Mouse (Mus musculus) liver, embryonic 16.5 days (tissue): ENCODE measurements around the gene Tmem115. TPM values are rescaled to one million over a fixed set of nuclear protein-coding genes. Genes with fewer than 3 reads are reported as not detected.

ENCODE experiments used
- ATAC-seq: fragments of 200-750 bp; cut with Nextera tagmentation; 2 replicates; pipeline ENCODE4 v1.8.0; 2017; ENCODE audit warnings: low read depth, mild to moderate bottlenecking, moderate number of reproducible peaks, moderate library complexity
- H3K27ac ChIP-seq: fragments of 300-500 bp; sonication (generic); 2 replicates; pipeline ENCODE4 v1.5.1; 2014; ENCODE audit warnings: mild to moderate bottlenecking, low read length
- H3K27me3 ChIP-seq: fragments of 300-500 bp; sonication (generic); 2 replicates; pipeline ENCODE4 v1.6.1; 2014; ENCODE audit warnings: low read depth, low read length, mixed read lengths; ENCODE audit not compliant: control insufficient read depth, insufficient read depth
- H3K36me3 ChIP-seq: fragments of 300-500 bp; sonication (generic); 2 replicates; pipeline ENCODE4 v1.6.1; 2014; ENCODE audit warnings: mild to moderate bottlenecking; ENCODE audit not compliant: control insufficient read depth, insufficient read depth
- H3K4me1 ChIP-seq: fragments of 300-500 bp; sonication (generic); 2 replicates; pipeline ENCODE4 v1.6.1; 2014; ENCODE audit warnings: low read depth, low read length, mixed read lengths; ENCODE audit not compliant: control insufficient read depth
- H3K4me2 ChIP-seq: fragments of 300-500 bp; sonication (generic); 2 replicates; pipeline ENCODE4 v1.6.1; 2014; ENCODE audit warnings: low read depth, low read length, mixed read lengths
- H3K4me3 ChIP-seq: fragments of 300-500 bp; sonication (generic); 2 replicates; pipeline ENCODE4 v1.5.1; 2014; ENCODE audit warnings: low read depth, mild to moderate bottlenecking, low read length
- H3K9ac ChIP-seq: fragments of 300-500 bp; sonication (generic); 2 replicates; pipeline ENCODE4 v1.6.1; 2014; ENCODE audit warnings: low read depth, low read length
- H3K9me3 ChIP-seq: fragments of 300-500 bp; sonication (generic); replicated peaks from 2 replicates; pipeline ENCODE4 v1.6.1; 2016; ENCODE audit warnings: low read length; ENCODE audit not compliant: control insufficient read depth
- whole genome bisulfite sequencing: fragments of 180-500 bp; shearing (Covaris S2); extraction: QIAGEN DNeasy Blood & Tissue Kit; methylation state at CpG from one replicate; pipeline ENCODE4 v1.1.7; 2014; ENCODE audit not compliant: insufficient replicate concordance; 5-methylcytosine and 5-hydroxymethylcytosine counted together
- polyA plus RNA-seq: library from polyadenylated mRNA; unstranded; fragments of >200 nt; fragmentation: Nextera tagmentation; extraction: Ambion mirVana; gene quantifications from 2 replicates; pipeline ENCODE4 v1.2.1, GENCODE M21; 2015

The Tmem115 gene
- polyA plus RNA-seq: 14.3 and 14.7 TPM in 2 replicates

DNA sequence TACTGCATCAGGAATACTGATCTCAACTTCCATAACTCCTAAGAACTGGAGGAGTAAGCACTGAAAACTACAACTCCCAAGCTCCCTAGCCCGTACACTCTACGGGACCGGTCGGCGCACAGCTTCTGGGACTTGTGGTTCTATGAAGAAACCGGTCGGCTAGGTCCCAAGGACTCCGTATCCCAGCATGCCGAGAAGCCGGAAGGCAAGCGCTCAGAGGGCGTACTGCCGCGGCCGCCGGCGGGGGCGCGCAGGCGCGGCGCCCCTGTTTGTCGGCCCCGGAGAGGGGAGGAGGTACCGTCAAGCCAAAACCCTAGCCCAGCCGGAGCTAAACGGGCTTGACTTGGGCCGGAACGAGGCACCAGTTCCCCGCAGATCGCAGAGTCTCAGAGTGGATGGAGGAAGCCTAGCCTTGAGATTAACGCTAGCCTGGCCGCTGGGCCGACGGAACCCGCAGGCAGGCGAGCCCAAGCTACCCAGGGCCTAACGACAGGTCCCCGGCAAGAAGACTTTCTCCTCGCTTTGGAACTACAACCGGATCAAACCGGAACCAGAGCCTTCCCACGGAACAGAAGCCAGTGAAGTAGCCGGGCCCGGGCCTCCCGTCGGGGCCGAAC, at the start of gene Tmem115:
Tmem115 (plus strand) TSS at position 155 of the 617 bp plus-strand sequence.
- ATAC-seq: peak; percentile 98

DNA sequence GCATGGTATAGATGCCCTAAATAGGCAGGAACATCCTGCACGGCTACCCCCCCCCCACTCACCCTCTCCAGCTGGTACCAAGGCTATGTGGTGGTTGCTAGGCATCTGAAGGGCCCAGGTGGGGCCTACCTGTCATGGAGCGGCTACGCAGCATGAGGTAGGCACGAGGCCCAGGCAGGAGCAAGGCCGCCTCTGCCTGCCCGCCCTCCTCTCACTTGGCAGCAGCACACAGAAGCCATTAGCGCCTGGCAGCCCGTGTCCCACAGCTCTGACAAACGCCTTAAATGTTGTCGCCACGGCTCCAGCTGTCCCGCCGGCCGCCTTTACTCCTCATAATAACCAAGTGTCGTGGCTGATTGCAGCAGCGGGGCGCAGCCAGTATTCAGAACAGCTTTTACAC, 49.4 kb upstream of the Tmem115 start:
- Histone ChIP-seq H3K4me1 (no peaks in the 10 kb centered on the region; the same call in 1 of the 2 replicates), H3K9ac (no peak overlapping the region), H3K4me3 (no peak overlapping the region), H3K36me3 (no peaks in the 10 kb centered on the region), H3K27ac (no peak overlapping the region), H3K27me3 (no peaks in the 10 kb centered on the region; the same call in 1 of the 2 replicates), H3K9me3 (no peaks in the 10 kb centered on the region), H3K4me2 (no peak overlapping the region)
- WGBS: 73% methylated on average over 17 of the region's 17 CpGs
- ATAC-seq: no peak

More for the DNA sequence above, at the start of gene Tmem115:
- Histone ChIP-seq H3K4me1 (peaks cover 31% of the 10 kb centered on the region), H3K27ac (peak within 1 kb of the TSS; percentile 83), H3K27me3 (peaks cover 4% of the 10 kb centered on the region; the same call in 1 of the 2 replicates), H3K36me3 (peaks cover 12% of the 10 kb centered on the region), H3K9ac (peak within 1 kb of the TSS; percentile 90), H3K9me3 (no peaks in the 10 kb centered on the region), H3K4me2 (peak within 1 kb of the TSS; percentile 96), H3K4me3 (peak within 1 kb of the TSS; percentile 89)
- 0% methylated on average over 48 of the region's 48 CpGs for WGBS

DNA sequence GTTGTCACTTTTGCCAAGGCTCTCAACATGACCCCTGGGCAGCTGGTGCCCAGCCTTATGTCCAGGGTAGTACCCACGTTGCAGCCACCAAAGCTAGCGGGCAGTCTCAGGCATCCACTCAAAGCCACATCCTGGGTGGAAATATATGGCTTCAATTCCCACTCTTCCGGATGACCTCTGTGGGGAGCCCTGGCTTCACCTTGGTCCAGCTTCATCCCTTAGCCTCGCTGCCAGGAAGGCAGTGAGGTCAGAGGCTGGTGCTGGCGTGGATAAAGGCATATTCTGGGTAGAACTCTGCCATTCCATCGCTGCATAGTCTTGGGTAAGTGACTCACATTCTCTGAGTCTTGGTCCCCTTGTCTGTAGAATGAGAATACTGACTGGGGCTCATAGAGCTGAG, 49.0 kb upstream of the Tmem115 start:
- WGBS: 65% methylated on average over 6 of the region's 6 CpGs

DNA sequence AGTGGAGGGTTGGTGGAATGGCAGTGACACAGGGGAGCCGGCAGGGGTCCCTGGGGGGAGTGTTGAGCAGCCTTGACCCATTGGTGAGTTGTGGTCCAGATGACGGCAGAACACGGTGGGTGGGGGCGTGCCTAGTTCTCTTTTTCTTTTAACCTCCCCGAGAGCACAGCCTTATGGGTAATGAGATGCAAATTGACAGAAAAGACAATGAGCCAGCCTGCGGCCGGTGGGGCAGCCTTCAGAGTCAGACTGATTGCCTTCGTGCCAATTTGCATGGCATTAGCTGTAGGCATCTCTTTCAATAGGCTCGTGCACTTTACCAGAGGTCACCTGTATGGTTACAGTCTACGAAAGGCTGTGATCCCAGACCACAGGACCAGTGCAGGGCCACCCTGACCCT, 47.7 kb upstream of the Tmem115 start:
- no peak for ATAC-seq
- H3K4me2 ChIP-seq: no peak overlapping the region
- H3K9me3 ChIP-seq: no peaks in the 10 kb centered on the region
- WGBS: 54% methylated on average over 10 of the region's 10 CpGs
- H3K27ac ChIP-seq: no peak overlapping the region
- H3K4me3 ChIP-seq: no peak overlapping the region
- no peaks in the 10 kb centered on the region for H3K27me3 ChIP-seq
- no peaks in the 10 kb centered on the region for H3K36me3 ChIP-seq
- H3K4me1 ChIP-seq: peaks cover 7% of the 10 kb centered on the region
- H3K9ac ChIP-seq: no peak overlapping the region

More for the DNA sequence above, 49.0 kb upstream of the Tmem115 start:
- H3K4me2 ChIP-seq: no peak overlapping the region
- H3K4me1 ChIP-seq: no peaks in the 10 kb centered on the region; the same call in 1 of the 2 replicates
- H3K9me3 ChIP-seq: no peaks in the 10 kb centered on the region
- no peak overlapping the region for H3K9ac ChIP-seq
- H3K27me3 ChIP-seq: no peaks in the 10 kb centered on the region; the same call in 1 of the 2 replicates
- H3K4me3 ChIP-seq: no peak overlapping the region
- no peak overlapping the region for H3K27ac ChIP-seq
- H3K36me3 ChIP-seq: no peaks in the 10 kb centered on the region
- ATAC-seq: no peak

DNA sequence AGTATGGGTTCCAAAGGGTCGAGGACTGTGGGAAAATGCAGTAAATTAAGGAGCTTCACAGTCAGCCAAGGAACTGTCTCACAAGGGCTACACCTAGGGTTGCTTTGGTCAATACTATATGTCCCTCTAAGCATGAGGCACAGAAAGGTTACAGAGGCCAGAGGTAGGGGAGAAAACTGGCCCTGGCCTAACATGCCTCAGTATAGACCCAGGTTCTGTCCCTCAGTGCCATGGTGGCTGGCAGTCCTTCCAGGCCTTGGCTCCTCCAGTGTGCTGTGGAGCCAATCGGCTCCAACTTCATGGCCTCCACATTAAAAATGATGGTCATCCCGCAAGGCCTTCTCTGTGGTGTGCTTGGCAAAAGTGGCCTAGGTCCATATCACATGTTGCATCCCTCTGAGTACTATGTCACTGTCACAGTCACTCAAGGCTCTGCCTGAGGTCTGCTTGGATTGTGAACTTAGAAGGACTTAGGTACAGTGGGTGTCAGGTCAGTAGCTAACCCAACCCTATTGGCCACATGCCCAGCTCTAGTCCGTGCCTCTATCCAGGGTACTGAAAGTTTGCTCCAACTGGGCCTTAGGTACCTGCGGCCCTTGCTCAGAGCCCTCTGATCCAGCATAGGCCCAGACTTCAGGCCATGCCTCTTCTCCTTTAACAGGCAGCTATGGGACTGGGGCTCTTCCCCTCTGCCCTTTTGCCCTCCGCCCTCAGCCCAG, 47.1 kb upstream of the Tmem115 start:
- Histone ChIP-seq H3K9ac (no peak overlapping the region), H3K27me3 (no peaks in the 10 kb centered on the region), H3K9me3 (no peaks in the 10 kb centered on the region), H3K36me3 (no peaks in the 10 kb centered on the region), H3K4me2 (no peak overlapping the region), H3K4me3 (no peak overlapping the region), H3K4me1 (peaks cover 9% of the 10 kb centered on the region), H3K27ac (no peak overlapping the region)
- 51% methylated on average over 6 of the region's 6 CpGs for WGBS
- ATAC-seq: 0 out of 2 replicates have a peak, but pooled peaks have one; percentile 15

DNA sequence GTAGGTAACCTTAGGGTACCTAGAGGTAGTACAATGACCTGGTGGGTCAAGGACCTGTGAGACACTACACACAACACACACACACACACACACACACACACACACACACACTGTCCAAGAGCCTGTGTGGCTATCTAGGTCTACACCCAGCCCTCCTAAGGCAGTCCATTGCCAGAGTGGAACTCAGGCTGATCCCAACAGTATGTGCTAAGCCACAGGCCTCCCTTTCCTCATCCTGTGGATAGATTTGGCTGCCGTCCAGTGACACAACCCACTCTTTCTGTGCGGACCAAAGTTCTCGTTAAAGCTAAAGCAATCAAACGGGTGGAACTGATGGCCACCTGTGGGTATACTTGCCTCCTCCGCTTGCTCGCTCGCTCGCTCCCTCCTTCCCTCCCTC, 43.6 kb upstream of the Tmem115 start:
- peak overlapping the region; percentile 3; the same call in 1 of the 2 replicates for H3K4me2 ChIP-seq
- peaks cover 9% of the 10 kb centered on the region for H3K4me1 ChIP-seq
- H3K9ac ChIP-seq: no peak overlapping the region
- peak; percentile 45; the same call in 1 of the 2 replicates for ATAC-seq
- H3K27ac ChIP-seq: no peak overlapping the region
- H3K27me3 ChIP-seq: no peaks in the 10 kb centered on the region
- H3K36me3 ChIP-seq: no peaks in the 10 kb centered on the region
- WGBS: 49% methylated on average over 8 of the region's 8 CpGs
- peak overlapping the region; percentile 10; the same call in 1 of the 2 replicates for H3K4me3 ChIP-seq
- H3K9me3 ChIP-seq: no peaks in the 10 kb centered on the region

DNA sequence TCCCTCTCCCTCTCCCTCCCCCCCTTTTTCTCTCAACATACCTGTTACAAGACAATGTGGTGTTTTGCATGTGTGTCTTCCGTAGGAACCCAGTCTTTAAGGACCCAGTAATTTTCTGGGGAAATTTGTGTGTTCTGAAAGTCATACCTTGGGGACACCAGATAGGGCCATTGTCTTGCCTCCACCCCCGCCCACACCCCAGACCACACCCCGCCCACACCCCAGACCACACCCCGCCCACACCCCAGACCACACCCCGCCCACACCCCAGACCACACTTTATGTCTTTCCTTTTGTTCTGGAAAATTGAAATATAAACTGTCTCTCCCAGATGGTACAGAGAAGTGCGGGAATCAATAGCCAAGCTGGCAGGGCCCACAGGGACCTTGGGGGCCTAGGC, 43.1 kb upstream of the Tmem115 start:
- no peak overlapping the region for H3K4me3 ChIP-seq
- H3K9ac ChIP-seq: no peak overlapping the region
- H3K27ac ChIP-seq: no peak overlapping the region
- peak; percentile 38; the same call in 1 of the 2 replicates for ATAC-seq
- peak overlapping the region; percentile 18; the same call in 1 of the 2 replicates for H3K4me2 ChIP-seq
- no peaks in the 10 kb centered on the region for H3K36me3 ChIP-seq
- WGBS: 29% methylated on average over 6 of the region's 6 CpGs
- peaks cover 11% of the 10 kb centered on the region for H3K4me1 ChIP-seq
- no peaks in the 10 kb centered on the region for H3K9me3 ChIP-seq
- no peaks in the 10 kb centered on the region for H3K27me3 ChIP-seq

DNA sequence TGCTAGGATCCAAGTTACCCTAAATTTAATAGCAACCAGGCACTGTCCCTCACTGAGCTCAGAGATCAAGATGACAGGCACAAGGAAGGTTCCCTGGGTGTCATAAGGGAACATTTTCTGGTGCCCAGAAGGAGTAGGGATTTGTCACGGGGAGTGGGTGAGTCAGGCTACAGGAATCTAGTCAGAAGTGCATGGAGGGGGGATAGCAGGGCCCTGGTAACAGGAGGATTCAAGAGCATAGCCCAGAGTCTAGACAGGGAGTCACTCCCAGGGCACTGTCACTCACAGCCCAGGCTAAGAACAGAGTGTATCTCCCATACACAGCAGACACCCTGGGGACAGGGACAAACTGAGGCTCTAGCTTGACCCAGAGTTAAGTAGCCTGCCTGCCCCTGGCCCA, 40.2 kb upstream of the Tmem115 start:
- H3K4me1 ChIP-seq: peaks cover 26% of the 10 kb centered on the region
- H3K9me3 ChIP-seq: no peaks in the 10 kb centered on the region
- no peak for ATAC-seq
- no peak overlapping the region for H3K9ac ChIP-seq
- H3K4me2 ChIP-seq: no peak overlapping the region
- H3K27ac ChIP-seq: no peak overlapping the region
- no peaks in the 10 kb centered on the region for H3K36me3 ChIP-seq
- no peak overlapping the region for H3K4me3 ChIP-seq
- 26% methylated on average over 1 of the region's 1 CpGs for WGBS
- H3K27me3 ChIP-seq: no peaks in the 10 kb centered on the region

DNA sequence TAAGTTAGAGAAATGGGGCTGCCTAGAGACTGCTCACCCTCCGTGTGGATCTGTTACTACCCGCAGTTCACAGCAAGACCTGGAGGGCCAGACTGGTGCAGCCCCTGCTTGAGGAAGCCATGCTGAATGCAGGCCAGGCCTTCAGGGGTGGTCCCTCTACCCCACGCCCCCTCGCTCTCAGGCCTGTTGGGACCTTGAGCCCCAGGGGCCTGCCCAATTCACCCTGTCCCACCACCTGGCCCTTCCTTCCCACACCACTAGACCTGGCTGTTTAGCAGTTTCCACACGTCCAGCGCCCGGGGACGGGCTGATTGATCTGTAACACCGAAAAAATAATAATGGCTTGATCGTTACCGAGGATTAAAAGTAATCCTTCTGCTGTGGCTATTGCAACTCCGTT, 39.5 kb upstream of the Tmem115 start:
- Histone ChIP-seq H3K36me3 (no peaks in the 10 kb centered on the region), H3K27ac (no peak overlapping the region), H3K27me3 (no peaks in the 10 kb centered on the region), H3K9ac (no peak overlapping the region), H3K9me3 (no peaks in the 10 kb centered on the region), H3K4me2 (no peak overlapping the region), H3K4me1 (peaks cover 26% of the 10 kb centered on the region), H3K4me3 (no peak overlapping the region)
- ATAC-seq: no peak
- WGBS: 80% methylated on average over 12 of the region's 12 CpGs
